ENCODE assay signal across 12 mouse cellular contexts in the genomic region with DNA sequence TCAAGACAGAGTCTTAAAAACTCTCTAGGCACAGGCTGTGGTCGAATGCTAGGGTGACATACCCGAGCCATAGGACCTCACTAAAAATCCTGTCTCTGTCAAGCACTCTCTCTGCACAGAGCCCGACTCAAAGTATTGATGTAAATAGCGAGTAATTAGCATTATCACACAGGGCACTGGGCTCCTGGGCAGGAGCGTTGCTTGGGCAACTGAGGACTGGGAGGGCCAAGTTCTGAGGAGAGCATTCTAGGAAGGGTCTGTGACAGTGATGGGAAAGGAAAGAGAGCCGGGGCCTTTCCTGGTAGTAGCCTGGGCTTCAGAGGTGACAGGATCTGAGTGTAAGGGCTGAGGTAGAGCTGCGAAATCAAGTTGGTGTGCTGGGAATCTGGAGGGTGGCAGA. TPM values are rescaled to one million over a fixed set of nuclear protein-coding genes. Genes with fewer than 3 reads are reported as not detected.
DNase-seq lines count a peak whose midpoint lies in the region; ATAC-seq and TF ChIP-seq lines count a peak whose summit lies in the region.
"Had no signal": no experiment of that assay in that cellular context is flagged by ENCODE, and none has a peak within 500 bp of the region (broad histone marks: within the 10 kb centered on the region; RNA-seq: fewer than 3 reads in every experiment).

No protein-coding gene starts in this region.

- H3K9ac ChIP-seq in embryonic facial prominence, embryonic 13.5 days: 0 out of 2 replicates have a peak overlapping the region, but pooled peaks have one; percentile 11
- H3K9ac ChIP-seq in hindbrain, embryonic 13.5 days: peak overlapping the region; percentile 95
- H3K9ac ChIP-seq in midbrain, embryonic 15.5 days: 0 out of 2 replicates have a peak overlapping the region, but pooled peaks have one; percentile 16
- H3K9ac ChIP-seq: kidney, embryonic 15.5 days had no signal

- peaks cover 20% of the 10 kb centered on the region; the same call in 1 of the 2 replicates for H3K27me3 ChIP-seq in embryonic facial prominence, embryonic 13.5 days
- no peaks in the 10 kb centered on the region for H3K27me3 ChIP-seq in hindbrain, embryonic 13.5 days
- H3K27me3 ChIP-seq in midbrain, embryonic 15.5 days (replicated peaks): no peaks in the 10 kb centered on the region

- ATAC-seq in embryonic facial prominence, embryonic 13.5 days (ENCODE audit: insufficient number of reproducible peaks, insufficient read depth, low FRiP score, low TSS enrichment, low read depth): no peak
- ATAC-seq in hindbrain, embryonic 13.5 days (ENCODE audit: low FRiP score): no peak
- ATAC-seq in midbrain, embryonic 15.5 days (replicated peaks): no peak

- WGBS in embryonic facial prominence, embryonic 13.5 days: 41% methylated on average over 7 of the region's 7 CpGs
- WGBS in hindbrain, embryonic 13.5 days: 16% methylated on average over 7 of the region's 7 CpGs
- 19% methylated on average over 7 of the region's 7 CpGs for WGBS in midbrain, embryonic 15.5 days

- intact Hi-C loops in gastrocnemius, adult 2 months (cut with DNase I): loop anchor here (5.0 kb wide), 1 partner anchor 216 kb away; no protein-coding TSS in a partner anchor

- peaks cover 61% of the 10 kb centered on the region for H3K4me1 ChIP-seq in embryonic facial prominence, embryonic 13.5 days
- peaks cover 77% of the 10 kb centered on the region for H3K4me1 ChIP-seq in hindbrain, embryonic 13.5 days (replicated peaks)
- H3K4me1 ChIP-seq in midbrain, embryonic 15.5 days: peaks cover 59% of the 10 kb centered on the region

- TF ChIP-seq CTCF in gastrocnemius, adult 2 months (IDR thresholded peaks at IDR 0.05): no peak

- no peaks in the 10 kb centered on the region for H3K9me3 ChIP-seq in embryonic facial prominence, embryonic 13.5 days
- H3K9me3 ChIP-seq in hindbrain, embryonic 13.5 days: no peaks in the 10 kb centered on the region
- H3K9me3 ChIP-seq in midbrain, embryonic 15.5 days: no peaks in the 10 kb centered on the region
- H3K9me3 ChIP-seq: kidney, embryonic 15.5 days had no signal

- no peak overlapping the region for H3K27ac ChIP-seq in embryonic facial prominence, embryonic 13.5 days
- H3K27ac ChIP-seq in hindbrain, embryonic 13.5 days: peak overlapping the region; percentile 96
- H3K27ac ChIP-seq in midbrain, embryonic 15.5 days: peak overlapping the region; percentile 91
- H3K27ac ChIP-seq in gastrocnemius, adult 2 months: no peak overlapping the region
- H3K27ac ChIP-seq: heart, adult 2 months; kidney, embryonic 15.5 days had no signal

- peak overlapping the region; percentile 97 for H3K4me2 ChIP-seq in embryonic facial prominence, embryonic 13.5 days
- peak overlapping the region; percentile 91 for H3K4me2 ChIP-seq in hindbrain, embryonic 13.5 days
- H3K4me2 ChIP-seq in midbrain, embryonic 15.5 days: peak overlapping the region; percentile 87

- H3K4me3 ChIP-seq in embryonic facial prominence, embryonic 13.5 days: no peak overlapping the region
- peak overlapping the region; percentile 75 for H3K4me3 ChIP-seq in hindbrain, embryonic 13.5 days
- H3K4me3 ChIP-seq in midbrain, embryonic 15.5 days: peak overlapping the region; percentile 90
- no peak overlapping the region for H3K4me3 ChIP-seq in gastrocnemius, adult 2 months
- H3K4me3 ChIP-seq: heart, adult 2 months; kidney, embryonic 15.5 days had no signal

- H3K36me3 ChIP-seq in embryonic facial prominence, embryonic 13.5 days: peaks cover 1% of the 10 kb centered on the region
- H3K36me3 ChIP-seq in hindbrain, embryonic 13.5 days: peaks cover 3% of the 10 kb centered on the region
- peaks cover under 1% of the 10 kb centered on the region; the same call in 1 of the 2 replicates for H3K36me3 ChIP-seq in midbrain, embryonic 15.5 days (replicated peaks)
- H3K36me3 ChIP-seq: kidney, embryonic 15.5 days had no signal

- DNase-seq in ES-CJ7 (ENCODE audit: low read depth, low spot score): peak; percentile 44
- no peak for DNase-seq in gastrocnemius, adult 2 months
- DNase-seq in gastrocnemius, postnatal 25 days: no peak
- no peak for DNase-seq in adrenal gland, postnatal 4 days (ENCODE audit: low spot score in 2 of 2)
- DNase-seq: heart, adult 2 months; thymus, postnatal 36 days had no signal

RNA-seq across cellular contexts. Expression of a gene that starts 2.4 kb away (rescaled TPM):
- 28.4 and 29.9 TPM in 2 replicates for polyA plus RNA-seq in embryonic facial prominence, embryonic 13.5 days (2015; fragmentation: Nextera tagmentation; extraction: Ambion mirVana)
- polyA plus RNA-seq in hindbrain, embryonic 13.5 days (2015; fragmentation: Nextera tagmentation; extraction: Ambion mirVana): 187 and 197 TPM in 2 replicates
- polyA plus RNA-seq in midbrain, embryonic 15.5 days (2015; fragmentation: Nextera tagmentation; extraction: Ambion mirVana): 256 and 261 TPM in 2 replicates
- total RNA-seq in gastrocnemius, adult 2 months (2021): 1 to 10 TPM in 1 of 2 experiments, under 1 TPM in 1; 0.86 to 2.6 TPM
- 1 to 10 TPM; 1.9 to 2.0 TPM for total RNA-seq in gastrocnemius, postnatal 25 days (2021)
- 1 to 10 TPM; 5.0 to 5.7 TPM for total RNA-seq in adrenal gland, postnatal 4 days (2021)
- polyA plus RNA-seq: CD4-positive, CD25-positive, alpha-beta regulatory T cell, adult 4 months had no signal

RNA-seq across cellular contexts. Expression of a gene that starts 17.0 kb away (rescaled TPM):
- 10.1 and 10.5 TPM in 2 replicates for polyA plus RNA-seq in embryonic facial prominence, embryonic 13.5 days (2015; fragmentation: Nextera tagmentation; extraction: Ambion mirVana)
- 8.6 and 13.1 TPM in 2 replicates for polyA plus RNA-seq in hindbrain, embryonic 13.5 days (2015; fragmentation: Nextera tagmentation; extraction: Ambion mirVana)
- 3.3 and 4.3 TPM in 2 replicates for polyA plus RNA-seq in midbrain, embryonic 15.5 days (2015; fragmentation: Nextera tagmentation; extraction: Ambion mirVana)
- 1 to 10 TPM; 3.8 to 4.5 TPM for total RNA-seq in gastrocnemius, adult 2 months (2021)
- total RNA-seq in gastrocnemius, postnatal 25 days (2021): 1 to 10 TPM; 5.2 to 6.5 TPM
- 10 to 100 TPM; 14.3 to 15.0 TPM for total RNA-seq in adrenal gland, postnatal 4 days (2021)
- polyA plus RNA-seq: CD4-positive, CD25-positive, alpha-beta regulatory T cell, adult 4 months had no signal

RNA-seq across cellular contexts. Expression of a gene that starts 24.4 kb away (rescaled TPM):
- polyA plus RNA-seq in embryonic facial prominence, embryonic 13.5 days (2015; fragmentation: Nextera tagmentation; extraction: Ambion mirVana): 118 and 127 TPM in 2 replicates
- 42.4 and 44.0 TPM in 2 replicates for polyA plus RNA-seq in hindbrain, embryonic 13.5 days (2015; fragmentation: Nextera tagmentation; extraction: Ambion mirVana)
- polyA plus RNA-seq in midbrain, embryonic 15.5 days (2015; fragmentation: Nextera tagmentation; extraction: Ambion mirVana): 72.4 and 77.3 TPM in 2 replicates
- 1 to 10 TPM; 4.7 to 6.0 TPM for total RNA-seq in gastrocnemius, adult 2 months (2021)
- total RNA-seq in gastrocnemius, postnatal 25 days (2021): 1 to 10 TPM; 3.4 to 5.2 TPM
- 10 to 100 TPM; 46.1 to 85.1 TPM for total RNA-seq in adrenal gland, postnatal 4 days (2021)

RNA-seq across cellular contexts. Expression of a gene that starts 57.8 kb away (rescaled TPM):
- polyA plus RNA-seq in embryonic facial prominence, embryonic 13.5 days (2015; fragmentation: Nextera tagmentation; extraction: Ambion mirVana): 2.2 and 4.4 TPM in 2 replicates
- polyA plus RNA-seq in hindbrain, embryonic 13.5 days (2015; fragmentation: Nextera tagmentation; extraction: Ambion mirVana): 1.7 and 2.1 TPM in 2 replicates
- polyA plus RNA-seq in midbrain, embryonic 15.5 days (2015; fragmentation: Nextera tagmentation; extraction: Ambion mirVana): 1.1 and 1.5 TPM in 2 replicates
- under 1 TPM; 0.64 to 0.81 TPM for total RNA-seq in gastrocnemius, adult 2 months (2021)
- 1 to 10 TPM in 1 of 2 experiments, under 1 TPM in 1; 0.31 to 1.4 TPM for total RNA-seq in gastrocnemius, postnatal 25 days (2021)
- 1 to 10 TPM; 2.4 to 4.5 TPM for total RNA-seq in adrenal gland, postnatal 4 days (2021)
- total RNA-seq: layer of hippocampus, postnatal 14 days had no signal

Comparison
In these comparisons a context has a peak if more than half of its experiments do, and no peak if none do; other contexts are left out.
1. H3K27ac ChIP-seq: peak in hindbrain, embryonic 13.5 days (single experiment) and midbrain, embryonic 15.5 days (single experiment); none in embryonic facial prominence, embryonic 13.5 days (single experiment) and gastrocnemius, adult 2 months (single experiment).
2. H3K4me3 ChIP-seq: peak in hindbrain, embryonic 13.5 days (single experiment) and midbrain, embryonic 15.5 days (single experiment); none in embryonic facial prominence, embryonic 13.5 days (single experiment) and gastrocnemius, adult 2 months (single experiment).
3. H3K9ac ChIP-seq: peak in every context shown above with its lines; median percentile 95 in hindbrain, embryonic 13.5 days; 16 in midbrain, embryonic 15.5 days; 11 in embryonic facial prominence, embryonic 13.5 days.
4. RNA of a gene that starts 24.4 kb away (total RNA-seq): 46.1 to 85.1 TPM in adrenal gland, postnatal 4 days; 4.7 to 6.0 TPM in gastrocnemius, adult 2 months and 3.4 to 5.2 TPM in gastrocnemius, postnatal 25 days; every median in the first group is over 4 times any median in the second.
5. Peak in every context shown above with its lines, with median percentiles within 50 percentile points of each other: H3K4me2 ChIP-seq.